Mouse (Mus musculus): ENCODE data around the gene Mettl24.

The Mettl24 gene

DNA sequence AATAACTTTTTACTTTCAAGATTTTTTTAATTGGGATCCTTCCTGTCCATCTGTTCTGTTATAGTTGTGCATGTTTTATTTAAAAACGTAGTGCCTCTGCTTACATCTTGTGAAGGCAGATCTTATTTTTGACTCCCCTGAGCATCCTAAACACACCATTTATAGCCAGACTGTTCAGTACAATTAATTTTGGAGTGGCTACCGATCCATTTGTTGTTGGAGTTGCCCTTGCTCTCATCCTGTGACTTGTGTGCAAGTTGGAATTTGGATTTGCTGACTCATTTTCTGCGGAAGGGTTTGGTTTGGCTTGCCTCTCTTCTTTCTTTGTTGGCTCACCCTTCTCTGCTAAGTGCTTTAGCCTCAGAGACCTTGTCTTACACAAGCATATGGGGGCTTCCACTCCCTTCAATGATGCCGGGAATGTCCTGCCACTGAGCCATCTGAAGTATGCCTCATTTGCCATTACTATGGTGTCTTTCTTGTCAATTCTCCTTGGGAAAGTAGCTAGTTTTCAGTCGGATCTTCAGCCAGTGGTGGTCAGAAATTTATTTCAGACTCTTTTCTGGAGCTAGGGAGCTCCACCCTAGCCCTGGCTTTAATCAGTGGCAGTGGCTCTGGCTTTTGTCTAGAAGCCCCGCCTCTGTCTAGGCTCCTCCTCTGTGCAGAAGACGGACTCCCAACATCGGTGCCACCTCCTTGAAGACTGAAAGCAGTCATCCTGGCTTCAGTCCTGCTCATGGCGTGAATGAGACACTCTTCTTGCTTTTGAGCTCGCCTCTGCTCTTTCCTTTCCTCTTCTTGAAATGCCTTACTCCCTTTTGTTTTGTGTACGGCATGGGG lies 75.3 kb downstream of the Mettl24 start:
- POLR2A ChIA-PET: interaction anchor here in 1 of 4 experiments (0.8 to 1.4 kb wide), 3 partner anchors 7 to 410 kb away, joined by 3 read pairs; no protein-coding TSS in a partner anchor
- CTCF ChIA-PET: interaction anchor here in 2 of 4 experiments (0.6 kb wide), 2 partner anchors 24 to 106 kb away, joined by 3 read pairs; no protein-coding TSS in a partner anchor

DNA sequence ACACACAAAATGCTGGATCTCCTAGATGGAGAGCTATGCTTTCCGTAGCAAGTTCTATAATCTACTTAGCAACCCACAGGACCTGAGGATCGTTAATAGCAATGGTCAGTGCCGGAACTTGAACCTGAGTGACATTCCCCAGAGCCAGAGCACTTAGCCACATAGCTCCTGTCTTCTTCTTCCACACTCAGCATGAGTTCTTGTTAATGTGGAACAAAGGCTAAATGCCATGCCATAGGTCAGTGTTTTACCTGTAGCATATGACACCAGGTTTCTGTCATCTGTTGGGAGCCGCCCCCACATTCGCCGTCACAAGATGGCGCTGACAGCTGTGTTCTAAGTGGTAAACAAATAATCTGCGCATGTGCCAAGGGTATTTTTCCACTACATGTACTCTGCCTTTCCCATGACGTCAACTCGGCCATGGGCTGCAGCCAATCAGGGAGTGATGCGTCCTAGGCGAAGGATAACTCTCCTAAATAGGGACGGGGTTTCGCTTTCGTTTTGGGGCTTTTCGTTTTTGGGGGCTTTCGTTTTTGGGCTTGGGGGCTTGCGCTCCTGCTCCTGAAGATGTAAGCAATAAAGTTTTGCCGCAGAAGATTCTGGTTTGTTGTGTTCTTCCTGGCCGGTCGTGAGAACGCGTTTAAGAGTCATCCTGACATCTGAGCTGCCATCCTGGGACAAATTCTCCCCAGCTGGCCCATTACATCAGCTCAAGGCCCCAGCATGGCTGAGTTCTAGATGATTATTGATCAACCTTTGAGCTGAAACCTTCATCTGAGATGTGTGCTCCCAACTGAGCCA lies 76.5 kb downstream of the Mettl24 start:
- ChIA-PET POLR2A (interaction anchor here in 1 of 4 experiments (0.8 to 1.4 kb wide), 2 partner anchors 8 to 411 kb away, joined by 3 read pairs; no protein-coding TSS in a partner anchor), CTCF (interaction anchor here in 1 of 4 experiments (0.6 kb wide), 1 partner anchor 23 kb away, joined by 3 read pairs; no protein-coding TSS in a partner anchor)

DNA sequence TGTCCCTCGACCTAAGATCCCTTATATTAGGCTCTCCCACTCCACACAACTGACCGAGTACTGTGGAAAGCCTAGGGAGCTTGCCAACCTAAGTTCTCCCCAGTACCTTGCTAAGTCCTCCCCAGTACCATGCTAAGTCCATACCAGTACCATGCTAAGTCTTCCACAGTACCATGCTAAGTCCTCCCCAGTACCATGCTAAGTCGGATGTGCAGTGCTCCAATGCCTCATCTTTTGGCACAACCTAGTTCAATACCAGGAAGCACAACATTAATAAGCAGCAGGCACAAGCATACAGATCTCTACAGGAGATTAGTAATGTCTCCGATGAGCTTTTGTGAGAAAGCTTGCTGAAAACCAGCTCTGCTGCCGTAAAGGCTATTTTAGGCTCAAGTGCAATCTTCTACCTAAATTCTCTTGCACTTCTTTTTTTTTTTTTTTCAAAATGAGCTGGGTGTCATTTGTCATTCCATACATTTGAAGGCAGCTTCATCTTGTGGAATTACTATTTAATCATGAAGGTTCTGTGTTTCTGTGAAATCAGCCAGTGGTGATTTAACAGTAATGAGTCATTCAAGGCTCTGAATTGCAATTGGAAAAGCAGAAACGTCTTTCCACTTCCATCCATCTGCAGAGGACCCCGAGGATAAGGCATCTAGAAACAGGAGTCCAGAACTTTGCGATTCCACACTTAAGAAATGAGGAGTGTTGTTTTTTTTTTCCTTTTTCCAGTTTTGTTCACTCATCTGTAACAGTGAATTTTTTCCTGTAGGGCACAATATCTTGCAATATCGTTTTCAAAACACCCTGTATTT lies 77.3 kb downstream of the Mettl24 start:
- ChIA-PET POLR2A (interaction anchor here in 1 of 4 experiments (0.9 to 1.4 kb wide), 2 partner anchors 9 to 171 kb away, joined by 3 read pairs; no protein-coding TSS in a partner anchor), CTCF (interaction anchor here in 1 of 4 experiments (0.6 kb wide), 1 partner anchor 150 kb away, joined by 7 read pairs; no protein-coding TSS in a partner anchor)

DNA sequence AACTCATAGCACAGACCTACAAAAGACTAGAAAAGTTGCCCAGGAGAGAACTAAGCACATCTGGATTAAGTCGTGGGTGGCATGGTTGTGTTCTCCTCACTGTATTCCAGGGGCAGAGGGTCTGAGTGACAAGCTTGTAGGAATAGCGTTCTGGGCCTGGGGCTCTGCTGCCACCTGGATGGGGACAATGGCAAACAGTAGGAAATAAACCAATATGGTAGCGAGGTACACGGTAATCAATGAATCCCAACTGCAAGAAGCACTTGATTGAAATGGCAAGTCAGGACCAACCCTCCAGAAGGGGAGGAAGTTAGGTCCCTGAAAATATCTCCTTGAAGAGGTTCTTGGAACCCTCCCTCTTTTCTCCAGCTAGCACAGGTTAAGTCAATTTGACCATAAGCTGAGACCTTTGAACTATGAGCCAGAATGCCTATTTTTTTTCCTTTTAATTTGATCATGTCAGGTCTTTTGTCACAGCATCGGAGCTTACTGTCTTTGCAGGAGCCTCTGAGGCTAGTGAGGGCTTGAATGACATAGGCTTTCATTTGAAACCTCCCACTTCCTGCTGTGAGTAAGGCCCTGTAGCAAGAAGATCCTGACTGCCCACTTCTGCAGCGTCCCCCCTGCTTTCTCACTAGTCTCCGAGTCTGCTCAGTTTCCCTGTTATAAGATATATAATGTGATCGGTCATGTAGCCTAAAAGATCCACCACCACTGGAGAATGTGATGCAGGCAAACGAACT lies 78.1 kb downstream of the Mettl24 start:
- ChIA-PET POLR2A (interaction anchor here in 1 of 4 experiments (0.9 kb wide), 1 partner anchor 170 kb away, joined by 3 read pairs; no protein-coding TSS in a partner anchor), CTCF (interaction anchor here in 1 of 4 experiments (0.6 kb wide), 1 partner anchor 149 kb away, joined by 7 read pairs; no protein-coding TSS in a partner anchor)

DNA sequence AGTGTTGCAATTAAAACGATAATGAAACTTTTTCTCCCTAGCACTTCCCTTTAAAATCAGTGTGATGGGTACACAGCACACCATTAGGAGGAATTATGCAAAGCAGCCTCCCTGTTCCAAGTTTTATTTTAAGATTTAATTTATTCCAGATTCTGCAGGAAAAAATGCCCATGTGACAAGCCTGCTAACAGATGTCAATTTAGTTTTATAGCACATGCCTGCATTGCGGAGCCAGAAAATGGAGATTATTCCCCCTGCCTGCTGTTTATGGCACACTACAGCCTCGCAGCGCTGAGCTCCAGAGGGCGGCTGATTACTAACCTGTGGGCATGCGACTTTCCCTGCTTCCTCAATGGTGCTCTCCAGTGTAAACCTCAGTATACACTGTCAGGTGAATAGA lies 79.5 kb downstream of the Mettl24 start:
- ChIA-PET POLR2A (no interaction called here), CTCF (interaction anchor here in 1 of 4 experiments (1.0 kb wide), 1 partner anchor 38 kb away, joined by 3 read pairs; no protein-coding TSS in a partner anchor)

DNA sequence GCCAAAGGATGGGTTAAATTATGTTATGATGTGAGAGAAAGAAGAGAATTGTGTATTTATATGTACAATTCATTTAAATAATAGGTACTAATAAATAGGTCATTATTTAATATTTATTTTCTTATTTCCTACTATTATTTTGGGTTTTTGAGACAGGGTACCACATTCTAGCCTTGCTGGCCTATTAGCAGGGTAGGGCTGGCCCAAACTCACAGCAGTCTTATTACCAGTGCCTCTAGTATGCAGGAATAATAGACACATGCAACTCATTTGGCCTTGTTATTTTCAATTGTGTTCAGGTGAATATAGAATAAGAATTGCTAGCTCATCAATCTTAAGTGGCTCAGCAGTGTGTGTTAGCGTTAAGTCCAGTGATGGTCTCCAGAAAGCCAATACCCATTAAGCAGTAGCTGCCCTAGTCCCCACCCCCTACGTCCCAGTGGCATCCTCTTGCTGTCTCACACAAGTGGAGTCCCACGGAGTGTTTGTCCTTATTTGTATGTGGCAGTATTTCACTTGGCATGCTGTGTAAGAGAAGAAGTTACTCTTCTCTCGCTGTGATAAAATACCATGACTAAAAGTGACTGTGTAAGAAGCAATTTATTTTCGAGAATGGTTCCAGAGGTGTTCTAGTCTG lies 80.1 kb downstream of the Mettl24 start:
- POLR2A ChIA-PET: no interaction called here

DNA sequence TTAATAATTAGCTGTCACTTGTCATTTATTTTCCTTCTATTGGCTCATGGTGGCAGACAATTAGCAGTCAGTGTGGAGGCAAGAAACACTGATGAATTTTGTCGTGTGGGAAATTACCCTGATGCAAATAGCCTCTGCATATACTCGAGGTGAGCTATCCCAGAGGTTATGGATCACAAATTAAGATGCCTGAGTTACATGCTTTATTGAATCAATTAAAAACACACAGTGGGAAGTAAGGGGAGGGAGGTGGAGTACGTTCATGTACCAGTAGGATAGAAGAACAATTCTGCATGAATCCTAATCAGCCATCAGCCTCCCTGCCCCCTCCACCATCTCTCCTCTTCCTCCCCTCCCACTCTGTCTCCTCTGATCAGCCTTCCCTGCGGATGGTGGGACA lies 89.2 kb downstream of the Mettl24 start:
- ChIA-PET CTCF (interaction anchor here in 1 of 4 experiments (0.6 kb wide), 1 partner anchor 44 kb away, joined by 8 read pairs; no protein-coding TSS in a partner anchor), POLR2A (interaction anchor here in 1 of 4 experiments (0.6 kb wide), 1 partner anchor 29 kb away, joined by 3 read pairs; no protein-coding TSS in a partner anchor)

More for the DNA sequence above, 80.1 kb downstream of the Mettl24 start:
- CTCF ChIA-PET: interaction anchor here in 1 of 4 experiments (1.0 kb wide), 1 partner anchor 38 kb away, joined by 3 read pairs; no protein-coding TSS in a partner anchor

DNA sequence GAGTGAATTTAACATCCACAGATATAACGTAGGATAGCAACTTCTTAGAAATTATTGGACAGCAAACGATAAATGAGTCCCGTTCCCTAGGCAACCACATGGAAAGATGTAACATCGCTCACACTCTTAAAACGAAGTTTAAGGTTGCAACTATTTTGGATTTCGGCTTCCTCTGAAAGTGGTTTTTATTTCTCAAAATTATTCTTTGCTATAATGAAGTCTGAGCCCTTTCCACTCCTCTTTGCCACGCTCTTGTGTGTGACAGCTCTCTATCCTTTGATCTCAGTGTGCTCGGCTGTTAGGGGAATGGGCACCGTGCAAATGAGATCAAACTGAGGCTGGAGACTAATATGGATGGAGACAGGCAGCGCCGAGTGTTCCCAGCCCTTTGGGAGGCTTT lies 92.1 kb downstream of the Mettl24 start:
- CTCF ChIA-PET: no interaction called here
- POLR2A ChIA-PET: no interaction called here

DNA sequence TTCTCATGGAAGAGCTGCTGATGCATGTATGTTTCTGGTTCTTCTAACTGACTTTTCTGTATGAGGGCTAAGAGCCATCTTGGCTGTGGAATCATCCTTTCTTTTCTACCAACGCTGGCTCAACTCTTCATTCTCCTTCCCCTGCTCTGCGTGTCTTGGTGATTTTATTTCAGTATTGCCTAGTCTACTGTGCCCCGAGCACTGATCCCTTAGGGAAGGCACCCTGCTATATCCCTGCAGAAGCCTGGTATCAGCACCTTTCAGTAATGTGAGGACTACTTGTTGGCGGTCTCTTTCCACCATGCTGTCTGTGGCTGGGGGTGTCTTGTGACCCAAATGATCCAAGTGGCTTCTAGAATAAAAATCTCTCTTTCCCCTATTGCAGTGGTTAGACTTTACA lies 92.6 kb downstream of the Mettl24 start:
- POLR2A ChIA-PET: no interaction called here
- CTCF ChIA-PET: no interaction called here

DNA sequence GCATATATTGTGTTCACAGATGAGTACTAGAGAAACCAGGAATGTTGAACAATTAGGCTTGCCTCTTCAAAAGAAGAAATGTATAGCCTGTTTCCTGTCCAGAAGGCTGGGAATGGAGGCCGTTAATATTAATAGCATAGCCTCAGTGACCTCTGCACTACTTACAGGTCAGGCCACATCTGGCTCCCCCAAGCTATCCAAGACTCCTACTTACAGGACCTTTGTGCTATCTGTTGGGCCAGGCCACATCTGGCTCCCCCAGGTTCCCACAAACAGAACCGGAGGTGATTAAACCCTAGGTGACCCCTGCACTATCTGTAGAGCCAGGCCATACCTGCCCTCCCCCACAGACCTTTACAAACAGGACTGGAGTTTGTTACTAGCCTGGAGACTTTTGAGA lies 94.1 kb downstream of the Mettl24 start:
- ChIA-PET CTCF (no interaction called here), POLR2A (no interaction called here)

DNA sequence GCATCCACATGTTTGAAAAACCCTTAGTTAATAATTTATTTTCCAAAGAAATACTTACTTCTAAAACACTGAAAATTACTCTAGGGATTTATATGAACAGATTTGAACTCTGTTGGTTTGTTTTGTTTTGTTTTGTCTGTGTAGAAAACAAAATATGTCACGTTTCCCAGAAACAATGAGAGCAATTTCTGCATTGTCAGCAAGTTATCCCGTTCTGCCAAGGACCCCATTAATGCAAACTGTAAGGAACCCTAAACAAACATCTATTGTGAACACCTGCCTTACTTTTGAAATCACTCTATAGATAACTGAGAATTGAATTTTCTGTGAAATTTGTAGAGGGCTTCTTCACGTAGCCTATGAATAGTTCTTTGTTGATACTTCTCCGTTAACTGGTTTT lies 95.4 kb downstream of the Mettl24 start:
- ChIA-PET POLR2A (no interaction called here), CTCF (interaction anchor here in 1 of 4 experiments (0.6 kb wide), 1 partner anchor 96 kb away, joined by 3 read pairs; no protein-coding TSS in a partner anchor)

DNA sequence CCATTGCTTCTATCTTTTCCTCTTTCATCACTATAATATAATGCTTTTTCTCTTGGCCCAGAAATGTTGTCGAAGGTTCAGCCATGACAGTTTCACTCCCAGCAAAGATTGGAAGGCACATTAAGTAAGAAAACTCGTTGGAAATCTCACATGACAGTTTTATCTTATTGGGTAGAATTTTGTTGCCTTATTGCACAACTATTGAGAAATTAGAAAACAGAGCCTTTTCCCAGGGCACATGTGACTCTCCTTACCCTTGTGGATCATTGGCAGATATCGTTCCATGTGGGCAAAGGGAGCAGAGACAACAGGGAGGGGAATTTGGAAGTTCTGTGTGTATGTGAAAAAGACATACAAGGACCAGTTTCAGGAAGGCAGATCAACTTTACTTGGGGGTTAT lies 107.3 kb downstream of the Mettl24 start:
- ChIA-PET CTCF (no interaction called here), POLR2A (no interaction called here)

DNA sequence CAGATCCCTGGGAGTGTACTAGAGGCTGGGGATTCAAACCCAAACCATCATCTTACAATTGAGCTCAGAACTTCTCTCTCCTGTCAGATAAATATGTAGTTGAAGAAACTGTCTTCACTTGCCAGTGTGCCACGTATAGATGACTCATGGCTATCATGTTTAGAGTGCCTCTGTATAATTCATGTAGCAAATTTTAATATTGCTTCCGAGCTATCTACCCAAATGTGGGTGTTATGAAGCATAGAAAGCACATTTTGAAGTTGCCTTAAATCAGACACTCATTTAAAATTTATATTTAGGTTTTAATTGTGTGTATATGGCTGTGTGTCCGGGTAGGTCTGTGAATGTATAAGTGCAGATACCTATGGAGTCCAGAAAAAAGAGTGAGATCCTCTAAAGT lies 109.0 kb downstream of the Mettl24 start:
- POLR2A ChIA-PET: no interaction called here
- CTCF ChIA-PET: no interaction called here

DNA sequence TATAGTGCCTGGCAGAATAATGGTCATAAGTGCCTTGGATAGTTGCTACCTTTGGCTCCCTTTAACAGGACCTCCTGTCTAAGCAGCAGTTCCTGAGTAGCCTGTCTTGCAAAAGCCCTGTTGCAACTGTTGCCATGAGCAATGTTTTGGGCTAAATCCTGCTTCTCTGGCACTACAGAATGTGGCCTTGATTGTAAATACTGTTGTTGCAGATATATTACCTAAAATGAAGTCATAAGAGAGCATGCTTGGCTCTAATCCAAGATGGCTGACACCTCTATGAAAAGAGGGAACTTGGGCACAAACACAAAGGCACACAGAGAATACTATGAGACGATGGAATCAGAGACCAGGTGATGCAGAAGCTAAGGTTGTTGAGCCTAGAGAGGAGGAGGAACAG lies 122.1 kb downstream of the Mettl24 start:
- CTCF ChIA-PET: no interaction called here
- POLR2A ChIA-PET: interaction anchor here in 1 of 4 experiments (1.1 kb wide), 1 partner anchor 11 kb away, joined by 3 read pairs; no protein-coding TSS in a partner anchor

DNA sequence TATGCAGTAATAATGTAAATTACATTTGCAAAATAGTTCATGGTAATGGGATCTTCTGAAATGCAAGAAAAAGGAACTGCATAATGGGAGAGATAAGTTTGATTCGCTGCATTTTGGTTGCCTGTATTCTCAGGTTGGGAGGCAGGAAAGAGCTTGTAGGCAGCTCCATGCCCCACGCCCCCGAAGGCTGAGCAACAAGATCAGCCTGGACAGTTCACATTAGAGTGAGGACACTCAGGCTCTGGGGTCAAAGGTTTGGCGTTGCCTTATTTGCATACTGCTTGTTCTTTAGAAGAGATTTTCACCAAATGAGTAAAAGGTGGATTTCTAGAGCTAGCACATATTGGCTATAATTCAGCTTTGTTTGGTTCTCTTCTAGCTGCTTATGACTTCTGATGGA lies 123.1 kb downstream of the Mettl24 start:
- POLR2A ChIA-PET: interaction anchor here in 2 of 4 experiments (0.5 to 1.2 kb wide), 5 partner anchors 10 to 224 kb away, joined by 3 read pairs; no protein-coding TSS in a partner anchor
- CTCF ChIA-PET: no interaction called here

DNA sequence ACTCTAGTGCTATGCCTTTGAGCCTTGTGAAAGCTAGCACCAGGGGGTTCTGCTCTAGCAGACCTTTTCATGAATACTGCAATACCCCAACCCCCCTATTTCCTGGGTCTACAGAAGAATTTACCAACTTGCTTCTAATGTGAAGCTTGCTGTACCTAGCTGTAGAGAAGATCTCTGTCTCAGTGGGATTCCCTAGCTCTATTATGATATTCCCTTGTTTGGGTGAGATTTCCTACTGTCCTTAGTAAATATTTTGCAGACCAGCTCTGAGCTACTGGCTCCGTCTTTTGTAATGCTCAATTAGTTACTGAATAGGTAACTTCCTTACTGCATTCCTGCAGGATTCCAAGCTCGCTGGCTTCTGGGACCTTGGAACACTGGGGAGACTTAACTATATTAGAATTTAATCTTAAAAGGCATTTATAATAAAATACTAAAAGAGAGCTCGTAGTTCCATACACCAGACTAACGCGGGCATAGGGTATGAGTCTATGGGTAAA lies 126.4 kb downstream of the Mettl24 start:
- ChIA-PET POLR2A (interaction anchor here in 1 of 4 experiments (0.9 to 1.1 kb wide), 2 partner anchors 84 to 91 kb away, joined by 3 read pairs; no protein-coding TSS in a partner anchor), CTCF (interaction anchor here in 1 of 4 experiments (0.9 kb wide), 1 partner anchor 75 kb away, joined by 3 read pairs; no protein-coding TSS in a partner anchor)

DNA sequence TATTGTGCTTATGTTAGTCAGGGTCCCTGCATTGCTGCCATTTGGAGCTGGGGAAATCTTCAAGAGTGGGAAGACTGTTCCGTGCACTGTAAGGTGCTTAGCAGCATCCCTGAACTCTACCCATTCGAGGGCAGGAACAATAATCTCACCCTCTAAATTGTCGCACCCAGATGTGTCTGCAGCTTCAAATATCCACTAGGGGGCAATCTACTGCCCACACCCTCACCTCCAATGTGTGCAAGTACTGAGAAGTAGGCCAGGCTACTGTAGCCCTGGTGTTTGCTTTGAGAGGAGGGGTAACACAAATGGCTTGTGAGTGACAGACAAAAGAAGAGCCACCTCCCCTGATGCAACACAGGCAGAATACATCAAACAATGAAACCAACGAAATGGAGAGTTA lies 130.5 kb downstream of the Mettl24 start:
- POLR2A ChIA-PET: no interaction called here
- CTCF ChIA-PET: interaction anchor here in 2 of 4 experiments (0.5 to 0.6 kb wide), 3 partner anchors 13 to 395 kb away, joined by 3 to 5 read pairs (median 3); no protein-coding TSS in a partner anchor

All from embryonic stem cell, embryonic (primary cell).